Mouse (Mus musculus): ENCODE data around the gene Gm20388. TPM values are rescaled to one million over a fixed set of nuclear protein-coding genes. Genes with fewer than 3 reads are reported as not detected.

Gene Gm20388
- polyA plus RNA-seq, 1 experiment from 2014 or later: not detected

- H3K9me3 ChIP-seq (ENCODE audit: control insufficient read depth): no peaks in the 10 kb centered on the region
- peak; percentile 26; the same call in 1 of the 2 replicates for ATAC-seq
- no peak overlapping the region for H3K4me2 ChIP-seq (replicated peaks; ENCODE audit: low read depth)
- H3K27me3 ChIP-seq (replicated peaks; ENCODE audit: control insufficient read depth, insufficient read depth, low read length): no peaks in the 10 kb centered on the region
- no peaks in the 10 kb centered on the region for H3K36me3 ChIP-seq (ENCODE audit: control insufficient read depth, insufficient read depth)
- no peak overlapping the region for H3K9ac ChIP-seq (ENCODE audit: low read depth, low read length)
- H3K4me1 ChIP-seq (replicated peaks; ENCODE audit: control insufficient read depth, insufficient read depth, low read length): no peaks in the 10 kb centered on the region
- H3K4me3 ChIP-seq (ENCODE audit: low read depth, low read length): no peak overlapping the region
- WGBS: 53% methylated on average over 6 of the region's 6 CpGs
- no peak overlapping the region for H3K27ac ChIP-seq (ENCODE audit: low read depth, low read length)
- peak; percentile 75 for TF ChIP-seq CTCF (IDR thresholded peaks at IDR 0.05; ENCODE audit: low read depth)
Measured at GRCm38 (mm10) chr8:123145279-123145678, 3234.6 kb downstream of the Gm20388 start.

DNA sequence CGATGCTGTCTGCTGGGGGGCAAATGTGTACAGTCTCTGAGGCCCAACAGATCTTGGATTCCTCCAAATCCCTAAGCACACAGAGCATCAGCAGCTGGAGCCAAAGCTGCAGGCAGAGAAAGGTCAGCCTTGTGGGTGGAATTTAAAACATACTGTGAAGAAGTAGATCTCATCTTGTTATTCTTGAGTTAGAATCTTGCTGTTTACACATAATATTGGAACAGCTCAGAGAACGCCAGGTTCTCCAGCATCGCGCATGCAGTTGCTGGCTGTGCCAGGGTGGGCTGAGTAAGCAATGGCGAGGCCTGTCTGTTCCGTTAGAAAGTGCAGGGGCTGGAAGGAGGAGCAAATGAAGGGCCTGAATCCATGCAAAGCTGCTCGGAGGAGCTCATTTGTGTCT, 3235.7 kb downstream of the Gm20388 start:
- Histone ChIP-seq H3K27me3 (replicated peaks; ENCODE audit: control insufficient read depth, insufficient read depth, low read length) (no peaks in the 10 kb centered on the region), H3K9me3 (ENCODE audit: control insufficient read depth) (no peaks in the 10 kb centered on the region), H3K9ac (ENCODE audit: low read depth, low read length) (no peak overlapping the region), H3K4me2 (replicated peaks; ENCODE audit: low read depth) (no peak overlapping the region), H3K27ac (ENCODE audit: low read depth, low read length) (no peak overlapping the region; the same call in 1 of the 2 replicates), H3K4me3 (ENCODE audit: low read depth, low read length) (no peak overlapping the region), H3K4me1 (replicated peaks; ENCODE audit: control insufficient read depth, insufficient read depth, low read length) (no peaks in the 10 kb centered on the region), H3K36me3 (ENCODE audit: control insufficient read depth, insufficient read depth) (no peaks in the 10 kb centered on the region)
- 49% methylated on average over 7 of the region's 7 CpGs for WGBS
- ATAC-seq: no peak
- peak; percentile 7; the same call in 1 of the 2 replicates for TF ChIP-seq CTCF (IDR thresholded peaks at IDR 0.05; ENCODE audit: low read depth)

DNA sequence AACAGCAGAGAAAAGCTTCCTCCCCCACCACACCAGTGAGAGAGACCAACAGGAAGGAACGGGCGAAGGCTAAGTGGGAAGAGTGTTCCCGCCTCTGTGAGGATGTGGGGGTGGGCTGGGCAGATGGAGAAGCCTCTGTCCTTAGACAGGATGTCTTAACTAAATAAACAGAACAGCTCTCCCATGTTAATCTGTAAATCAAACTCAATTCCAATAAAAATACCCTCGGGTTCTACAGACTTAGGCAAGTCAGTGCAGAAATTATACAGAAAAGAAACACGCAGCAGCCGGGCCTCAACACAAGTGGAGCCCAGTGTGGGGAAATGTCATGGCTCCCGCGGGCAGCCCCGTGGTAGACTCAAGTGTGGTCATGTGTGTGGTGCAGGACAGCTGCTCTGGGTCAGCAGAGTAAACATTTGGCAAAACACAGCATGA, 3240.1 kb downstream of the Gm20388 start:
- H3K9me3 ChIP-seq (ENCODE audit: control insufficient read depth): no peaks in the 10 kb centered on the region
- no peaks in the 10 kb centered on the region for H3K4me1 ChIP-seq (replicated peaks; ENCODE audit: control insufficient read depth, insufficient read depth, low read length)
- H3K9ac ChIP-seq (ENCODE audit: low read depth, low read length): no peak overlapping the region
- no peak overlapping the region for H3K4me3 ChIP-seq (ENCODE audit: low read depth, low read length)
- no peaks in the 10 kb centered on the region for H3K36me3 ChIP-seq (ENCODE audit: control insufficient read depth, insufficient read depth)
- H3K27ac ChIP-seq (ENCODE audit: low read depth, low read length): no peak overlapping the region
- H3K27me3 ChIP-seq (replicated peaks; ENCODE audit: control insufficient read depth, insufficient read depth, low read length): no peaks in the 10 kb centered on the region
- TF ChIP-seq CTCF (IDR thresholded peaks at IDR 0.05; ENCODE audit: low read depth): no peak
- H3K4me2 ChIP-seq (replicated peaks; ENCODE audit: low read depth): no peak overlapping the region
- no peak for ATAC-seq
- WGBS: 49% methylated on average over 9 of the region's 9 CpGs

GRCm38 (mm10) chr8:123155177-123155576, 3244.5 kb downstream of the Gm20388 start:
- H3K4me3 ChIP-seq (ENCODE audit: low read depth, low read length): no peak overlapping the region
- no peaks in the 10 kb centered on the region for H3K36me3 ChIP-seq (ENCODE audit: control insufficient read depth, insufficient read depth)
- ATAC-seq: no peak
- 81% methylated on average over 5 of the region's 5 CpGs for WGBS
- H3K9ac ChIP-seq (ENCODE audit: low read depth, low read length): no peak overlapping the region
- no peak overlapping the region for H3K27ac ChIP-seq (ENCODE audit: low read depth, low read length)
- H3K9me3 ChIP-seq (ENCODE audit: control insufficient read depth): no peaks in the 10 kb centered on the region
- peak; percentile 69 for TF ChIP-seq CTCF (IDR thresholded peaks at IDR 0.05; ENCODE audit: low read depth)
- H3K4me1 ChIP-seq (replicated peaks; ENCODE audit: control insufficient read depth, insufficient read depth, low read length): no peaks in the 10 kb centered on the region
- no peak overlapping the region for H3K4me2 ChIP-seq (replicated peaks; ENCODE audit: low read depth)
- no peaks in the 10 kb centered on the region for H3K27me3 ChIP-seq (replicated peaks; ENCODE audit: control insufficient read depth, insufficient read depth, low read length)

DNA sequence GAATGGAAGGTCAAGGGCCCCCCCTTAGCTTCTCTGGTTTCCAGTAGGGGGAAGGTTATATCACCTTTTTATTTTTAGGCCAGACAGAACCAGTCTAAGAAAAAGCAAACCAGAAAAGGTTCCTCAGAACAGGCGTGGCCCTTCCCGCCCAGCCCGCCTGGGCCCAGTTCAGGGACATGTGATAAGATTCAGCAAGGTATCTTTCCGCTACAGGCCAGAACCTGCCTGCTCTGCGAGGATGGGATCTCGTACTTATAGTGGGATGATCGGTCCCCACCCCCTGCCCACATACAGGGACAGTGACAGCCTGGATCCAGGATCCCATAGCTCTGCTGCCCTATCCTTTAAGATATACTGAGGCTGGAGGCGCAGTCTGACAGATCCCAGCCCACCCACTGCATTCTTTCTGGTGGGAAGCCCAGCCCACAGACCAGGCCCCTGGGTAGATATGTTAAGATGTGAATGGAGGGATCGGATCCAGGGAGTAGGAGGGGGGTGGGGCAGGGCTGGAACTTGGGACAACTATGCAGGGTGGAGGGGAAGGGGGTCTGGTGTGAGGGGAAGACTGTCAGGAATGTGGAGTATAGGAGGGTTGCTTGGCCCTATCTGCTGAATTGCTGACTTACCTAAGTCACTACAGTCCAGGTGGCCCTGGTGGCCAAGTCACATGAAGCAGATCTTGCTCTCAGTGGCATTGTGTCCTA, 3245.6 kb downstream of the Gm20388 start:
- no peak overlapping the region for H3K27ac ChIP-seq (ENCODE audit: low read depth, low read length)
- no peaks in the 10 kb centered on the region for H3K36me3 ChIP-seq (ENCODE audit: control insufficient read depth, insufficient read depth)
- ATAC-seq: no peak
- H3K9ac ChIP-seq (ENCODE audit: low read depth, low read length): no peak overlapping the region
- H3K4me1 ChIP-seq (replicated peaks; ENCODE audit: control insufficient read depth, insufficient read depth, low read length): no peaks in the 10 kb centered on the region
- TF ChIP-seq CTCF (IDR thresholded peaks at IDR 0.05; ENCODE audit: low read depth): no peak
- no peak overlapping the region for H3K4me2 ChIP-seq (replicated peaks; ENCODE audit: low read depth)
- no peak overlapping the region for H3K4me3 ChIP-seq (ENCODE audit: low read depth, low read length)
- 59% methylated on average over 9 of the region's 9 CpGs for WGBS
- no peaks in the 10 kb centered on the region for H3K9me3 ChIP-seq (ENCODE audit: control insufficient read depth)
- no peaks in the 10 kb centered on the region for H3K27me3 ChIP-seq (replicated peaks; ENCODE audit: control insufficient read depth, insufficient read depth, low read length)

DNA sequence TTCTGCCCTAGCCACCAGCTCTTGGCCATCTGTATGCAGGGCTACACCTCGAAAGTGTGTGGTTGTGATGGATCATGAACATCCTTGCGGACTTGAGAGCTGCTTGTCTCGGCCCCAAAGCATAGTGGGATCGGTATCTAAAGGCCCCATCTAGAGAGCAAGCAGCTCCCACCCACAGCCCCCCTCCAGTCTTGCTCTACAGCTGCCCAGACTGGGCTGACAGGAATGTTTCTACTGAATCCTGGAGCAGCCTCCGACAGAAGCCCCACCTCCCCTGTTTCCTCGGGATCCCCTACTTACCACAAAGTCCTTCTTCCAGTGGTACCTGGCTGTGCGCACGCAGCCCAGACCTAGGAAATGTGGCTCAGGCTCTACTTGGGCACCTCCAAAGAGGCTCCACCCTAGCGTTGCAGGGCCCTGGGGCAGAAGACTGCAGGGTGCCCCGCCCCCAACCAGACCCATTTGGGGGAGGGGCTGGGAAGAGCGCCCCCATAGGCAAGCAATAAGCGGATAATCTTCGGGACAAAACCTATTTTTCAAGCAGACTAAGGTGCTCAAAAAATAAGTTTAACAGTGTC, 3247.3 kb downstream of the Gm20388 start, which contains the start of gene Sult5a1:
Gene Sult5a1 (minus strand): TSS at position 428 of the 578 bp plus-strand sequence.
- peak; percentile 46 for TF ChIP-seq CTCF (IDR thresholded peaks at IDR 0.05; ENCODE audit: low read depth)
- no peak within 1 kb of the TSS for H3K9ac ChIP-seq (ENCODE audit: low read depth, low read length)
- no peak for ATAC-seq
- H3K4me3 ChIP-seq (ENCODE audit: low read depth, low read length): no peak within 1 kb of the TSS
- H3K4me1 ChIP-seq (replicated peaks; ENCODE audit: control insufficient read depth, insufficient read depth, low read length): no peaks in the 10 kb centered on the region
- peak within 1 kb of the TSS; percentile 27 for H3K4me2 ChIP-seq (replicated peaks; ENCODE audit: low read depth)
- WGBS: 27% methylated on average over 13 of the region's 13 CpGs
- H3K27ac ChIP-seq (ENCODE audit: low read depth, low read length): no peak within 1 kb of the TSS
- H3K9me3 ChIP-seq (ENCODE audit: control insufficient read depth): no peaks in the 10 kb centered on the region
- no peaks in the 10 kb centered on the region for H3K27me3 ChIP-seq (replicated peaks; ENCODE audit: control insufficient read depth, insufficient read depth, low read length)
- H3K36me3 ChIP-seq (ENCODE audit: control insufficient read depth, insufficient read depth): no peaks in the 10 kb centered on the region
